Comparison of ENCODE assay signal across 10 mouse cellular contexts in genomic region chr2:165818570-165818969, GRCm38 (mm10).
"Had no signal": no experiment of that assay in that cellular context is flagged by ENCODE, and none has a peak within 500 bp of the region (broad histone marks: within the 10 kb centered on the region; RNA-seq: fewer than 3 reads in every experiment).

No protein-coding gene starts in this region.

- H3K4me2 ChIP-seq: limb, embryonic 13.5 days; midbrain, embryonic 13.5 days; stomach, embryonic 15.5 days had no signal

- H3K9ac ChIP-seq: limb, embryonic 13.5 days; liver, embryonic 14.5 days; midbrain, embryonic 13.5 days; stomach, embryonic 15.5 days had no signal

- H3K9me3 ChIP-seq: limb, embryonic 13.5 days; midbrain, embryonic 13.5 days; stomach, embryonic 15.5 days had no signal

- H3K27ac ChIP-seq: limb, embryonic 13.5 days; liver, embryonic 14.5 days; midbrain, embryonic 13.5 days; stomach, embryonic 15.5 days had no signal

- H3K27me3 ChIP-seq: limb, embryonic 13.5 days; midbrain, embryonic 13.5 days; stomach, embryonic 15.5 days had no signal

- H3K4me3 ChIP-seq: limb, embryonic 13.5 days; midbrain, embryonic 13.5 days; stomach, embryonic 15.5 days had no signal

- DNase-seq: kidney, postnatal 14 days; left cerebral cortex, postnatal 4 days; lung, adult 18-20 months; lung, postnatal 36 days; thymus, adult 2 months; thymus, postnatal 25 days had no signal
